Mouse (Mus musculus): ENCODE measurements around the gene Siglece.
"Not testable (repeated sequence)": the region's sequence is repeated elsewhere in the genome, so short reads cannot be mapped to it uniquely, and the experiment has no call there.

DNA sequence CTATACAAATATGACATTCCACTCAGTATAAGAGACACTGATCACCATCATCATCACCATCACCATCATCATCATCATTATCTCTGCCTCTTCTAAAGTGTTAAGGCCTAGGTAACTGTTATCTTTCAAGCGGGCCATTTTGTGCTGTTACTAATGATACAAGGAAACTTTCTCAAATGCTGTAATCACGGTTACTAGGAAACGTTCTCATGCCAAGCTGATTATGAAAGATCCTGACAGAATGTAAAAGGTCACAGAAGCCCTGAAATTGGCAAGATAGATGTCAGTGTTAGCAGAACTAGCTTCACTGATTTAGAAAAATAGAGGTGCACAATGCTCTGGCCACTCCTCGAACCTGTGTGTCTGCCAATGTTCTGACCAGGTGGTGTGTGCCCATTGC is 7.3 kb upstream of the Siglece start:
- not testable (repeated sequence) for TF ChIP-seq CTCF (IDR thresholded peaks at IDR 0.05; ENCODE audit: low read depth); EP300 (optimal IDR thresholded peaks at IDR 0.05)
